Mouse (Mus musculus): ENCODE results near the gene Slc4a10. TPM values are rescaled to one million over a fixed set of nuclear protein-coding genes. Genes with fewer than 3 reads are reported as not detected.

The Slc4a10 gene
- polyA plus RNA-seq, 2 experiments: not detected

- no peak overlapping the region for H3K4me3 ChIP-seq (ENCODE audit: insufficient read depth in 1 of 2, low read depth in 2 of 2, low read length in 2 of 2)
- no peak overlapping the region for H3K4me2 ChIP-seq (ENCODE audit: low read depth)
- WGBS (ENCODE audit: insufficient replicate concordance): 39% methylated on average over 4 of the region's 4 CpGs
- TF ChIP-seq EP300 (IDR thresholded peaks at IDR 0.05; ENCODE audit: low read depth) (no peak), CTCF (IDR thresholded peaks at IDR 0.05; ENCODE audit: low read depth) (no peak)
- no peak for DNase-seq (ENCODE audit: low read depth in 3 of 3, low spot score in 3 of 3)
- H3K27me3 ChIP-seq (ENCODE audit: control insufficient read depth, insufficient read depth, low read length): no peaks in the 10 kb centered on the region
- H3K9me3 ChIP-seq (ENCODE audit: control insufficient read depth, low read length): no peaks in the 10 kb centered on the region
- H3K4me1 ChIP-seq (replicated peaks; ENCODE audit: control insufficient read depth in 2 of 2, insufficient read depth in 2 of 2, low read length in 1 of 2): 0 out of 4 replicates have a peak, but pooled peaks cover 0 to 2% of the 10 kb centered on the region in 2 experiments
- no peaks in the 10 kb centered on the region for H3K36me3 ChIP-seq (replicated peaks; ENCODE audit: control insufficient read depth, insufficient read depth, low read depth)
- H3K27ac ChIP-seq: no peak overlapping the region
- H3K9ac ChIP-seq (replicated peaks): no peak overlapping the region
- no peak for ATAC-seq (ENCODE audit: insufficient read depth)
Observed at GRCm38 (mm10) chr2:62331913-62332312, 285.7 kb downstream of the Slc4a10 start.

GRCm38 (mm10) chr2:62332465-62332864, 286.2 kb downstream of the Slc4a10 start:
- DNase-seq (ENCODE audit: low read depth in 3 of 3, low spot score in 3 of 3) (no peak), ATAC-seq (ENCODE audit: insufficient read depth) (no peak)
- 66% methylated on average over 8 of the region's 8 CpGs for WGBS (ENCODE audit: insufficient replicate concordance)
- H3K4me2 ChIP-seq (ENCODE audit: low read depth): no peak overlapping the region
- H3K4me1 ChIP-seq (replicated peaks; ENCODE audit: control insufficient read depth in 2 of 2, insufficient read depth in 2 of 2, low read length in 1 of 2): 0 out of 4 replicates have a peak, but pooled peaks cover 0 to 2% of the 10 kb centered on the region in 2 experiments
- H3K36me3 ChIP-seq (replicated peaks; ENCODE audit: control insufficient read depth, insufficient read depth, low read depth): no peaks in the 10 kb centered on the region
- TF ChIP-seq CTCF (IDR thresholded peaks at IDR 0.05; ENCODE audit: low read depth) (no peak), EP300 (IDR thresholded peaks at IDR 0.05; ENCODE audit: low read depth) (no peak)
- no peaks in the 10 kb centered on the region for H3K27me3 ChIP-seq (ENCODE audit: control insufficient read depth, insufficient read depth, low read length)
- H3K9ac ChIP-seq (replicated peaks): no peak overlapping the region
- no peak overlapping the region for H3K4me3 ChIP-seq (ENCODE audit: insufficient read depth in 1 of 2, low read depth in 2 of 2, low read length in 2 of 2)
- H3K9me3 ChIP-seq (ENCODE audit: control insufficient read depth, low read length): no peaks in the 10 kb centered on the region
- H3K27ac ChIP-seq: no peak overlapping the region

- no peak overlapping the region for H3K4me2 ChIP-seq (ENCODE audit: low read depth)
- H3K27ac ChIP-seq: no peak overlapping the region
- WGBS (ENCODE audit: insufficient replicate concordance): 75% methylated on average over 4 of the region's 4 CpGs
- no peaks in the 10 kb centered on the region for H3K9me3 ChIP-seq (ENCODE audit: control insufficient read depth, low read length)
- TF ChIP-seq CTCF (IDR thresholded peaks at IDR 0.05; ENCODE audit: low read depth): no peak
- TF ChIP-seq EP300 (IDR thresholded peaks at IDR 0.05; ENCODE audit: low read depth): no peak
- no peak overlapping the region for H3K9ac ChIP-seq (replicated peaks)
- no peaks in the 10 kb centered on the region for H3K36me3 ChIP-seq (replicated peaks; ENCODE audit: control insufficient read depth, insufficient read depth, low read depth)
- ATAC-seq (ENCODE audit: insufficient read depth) (no peak), DNase-seq (ENCODE audit: low read depth in 3 of 3, low spot score in 3 of 3) (no peak)
- 0 out of 4 replicates have a peak, but pooled peaks cover 0 to 2% of the 10 kb centered on the region in 2 experiments for H3K4me1 ChIP-seq (replicated peaks; ENCODE audit: control insufficient read depth in 2 of 2, insufficient read depth in 2 of 2, low read length in 1 of 2)
- no peak overlapping the region for H3K4me3 ChIP-seq (ENCODE audit: insufficient read depth in 1 of 2, low read depth in 2 of 2, low read length in 2 of 2)
- H3K27me3 ChIP-seq (ENCODE audit: control insufficient read depth, insufficient read depth, low read length): no peaks in the 10 kb centered on the region
Observed at GRCm38 (mm10) chr2:62334397-62335243, 288.4 kb downstream of the Slc4a10 start.

DNA sequence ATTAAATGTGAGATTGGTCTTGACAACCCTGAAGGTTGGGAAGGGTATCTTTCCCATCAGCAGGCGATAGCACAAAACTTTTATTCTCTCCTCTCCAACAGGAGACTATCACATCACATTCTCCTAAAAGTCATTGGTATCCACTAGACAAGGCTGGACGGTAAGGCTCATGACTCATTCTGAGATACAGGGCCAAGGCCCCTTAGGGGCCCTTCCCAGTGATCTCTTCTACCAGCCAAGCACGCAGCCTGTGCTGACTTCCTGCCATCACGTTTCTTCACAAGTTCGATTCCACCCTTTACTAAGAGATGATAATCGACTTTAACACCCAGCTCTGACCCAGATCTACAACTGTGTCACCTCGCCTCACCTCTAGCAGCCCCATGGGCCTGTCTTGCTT, 290.8 kb downstream of the Slc4a10 start:
- Histone ChIP-seq H3K9ac (replicated peaks) (no peak overlapping the region), H3K4me3 (ENCODE audit: insufficient read depth in 1 of 2, low read depth in 2 of 2, low read length in 2 of 2) (no peak overlapping the region), H3K27me3 (ENCODE audit: control insufficient read depth, insufficient read depth, low read length) (no peaks in the 10 kb centered on the region), H3K4me2 (ENCODE audit: low read depth) (no peak overlapping the region), H3K27ac (no peak overlapping the region), H3K4me1 (replicated peaks; ENCODE audit: control insufficient read depth in 2 of 2, insufficient read depth in 2 of 2, low read length in 1 of 2) (0 out of 4 replicates have a peak, but pooled peaks cover 0 to 2% of the 10 kb centered on the region in 2 experiments), H3K9me3 (ENCODE audit: control insufficient read depth, low read length) (no peaks in the 10 kb centered on the region), H3K36me3 (replicated peaks; ENCODE audit: control insufficient read depth, insufficient read depth, low read depth) (no peaks in the 10 kb centered on the region)
- DNase-seq (ENCODE audit: low read depth in 3 of 3, low spot score in 3 of 3) (no peak), ATAC-seq (ENCODE audit: insufficient read depth) (no peak)
- WGBS (ENCODE audit: insufficient replicate concordance): 57% methylated on average over 7 of the region's 7 CpGs
- no peak for TF ChIP-seq EP300 (IDR thresholded peaks at IDR 0.05; ENCODE audit: low read depth)
- no peak for TF ChIP-seq CTCF (IDR thresholded peaks at IDR 0.05; ENCODE audit: low read depth)

GRCm38 (mm10) chr2:62339222-62339944, 293.1 kb downstream of the Slc4a10 start:
- TF ChIP-seq EP300 (IDR thresholded peaks at IDR 0.05; ENCODE audit: low read depth) (no peak), CTCF (IDR thresholded peaks at IDR 0.05; ENCODE audit: low read depth) (no peak)
- 0 out of 4 replicates have a peak, but pooled peaks cover 0 to 2% of the 10 kb centered on the region in 2 experiments for H3K4me1 ChIP-seq (replicated peaks; ENCODE audit: control insufficient read depth in 2 of 2, insufficient read depth in 2 of 2, low read length in 1 of 2)
- no peaks in the 10 kb centered on the region for H3K36me3 ChIP-seq (replicated peaks; ENCODE audit: control insufficient read depth, insufficient read depth, low read depth)
- DNase-seq (ENCODE audit: low read depth in 3 of 3, low spot score in 3 of 3): no peak
- H3K27ac ChIP-seq: no peak overlapping the region
- no peak overlapping the region for H3K9ac ChIP-seq (replicated peaks)
- H3K27me3 ChIP-seq (ENCODE audit: control insufficient read depth, insufficient read depth, low read length): no peaks in the 10 kb centered on the region
- H3K4me2 ChIP-seq (ENCODE audit: low read depth): no peak overlapping the region
- no peak for ATAC-seq (ENCODE audit: insufficient read depth)
- H3K4me3 ChIP-seq (ENCODE audit: insufficient read depth in 1 of 2, low read depth in 2 of 2, low read length in 2 of 2): no peak overlapping the region
- no peaks in the 10 kb centered on the region for H3K9me3 ChIP-seq (ENCODE audit: control insufficient read depth, low read length)
- WGBS (ENCODE audit: insufficient replicate concordance): 44% methylated on average over 4 of the region's 4 CpGs
